Mouse (Mus musculus) inflammation-experienced regulatory T-cells (primary cell): ENCODE measurements around the gene Olfr1537. TPM values are rescaled to one million over a fixed set of nuclear protein-coding genes. Genes with fewer than 3 reads are reported as not detected.

ENCODE experiments used
- polyA plus RNA-seq, 2 experiments: library from polyadenylated mRNA; unstranded; fragments of 100-300 nt; shearing (Covaris generic); gene quantifications; one replicate each; pipeline ENCODE4 v1.2.1; 2017

Olfr1537 gene
- not detected for polyA plus RNA-seq

DNA sequence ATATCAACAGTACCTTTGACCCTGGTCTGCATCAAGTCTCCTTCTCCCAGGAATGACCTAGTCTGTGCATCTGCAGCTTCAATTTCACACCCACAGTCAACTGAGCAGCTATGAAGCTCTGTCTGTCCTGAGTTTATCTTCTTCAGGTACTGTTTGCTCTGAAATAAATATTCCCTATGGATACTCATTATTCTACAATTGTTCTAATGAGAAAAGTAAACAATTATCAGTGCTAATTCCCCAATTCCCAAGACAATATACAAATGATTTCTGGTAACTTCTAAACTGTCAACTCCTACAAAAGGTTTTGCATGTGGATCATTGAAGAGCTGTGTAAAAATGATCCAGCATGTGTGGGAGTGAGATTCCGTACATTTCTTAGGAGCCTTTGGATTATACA is at the start of gene Olfr1537:
Gene Olfr1537, minus strand, starts transcription at position 101 of the 400 bp plus-strand sequence.

GRCm38 (mm10) chr9:39276718-39277117 is 26.9 kb upstream of the Olfr1537 start, which contains the start of gene Olfr945:
TSS of gene Olfr945 (minus strand) at chr9:39276818.

DNA sequence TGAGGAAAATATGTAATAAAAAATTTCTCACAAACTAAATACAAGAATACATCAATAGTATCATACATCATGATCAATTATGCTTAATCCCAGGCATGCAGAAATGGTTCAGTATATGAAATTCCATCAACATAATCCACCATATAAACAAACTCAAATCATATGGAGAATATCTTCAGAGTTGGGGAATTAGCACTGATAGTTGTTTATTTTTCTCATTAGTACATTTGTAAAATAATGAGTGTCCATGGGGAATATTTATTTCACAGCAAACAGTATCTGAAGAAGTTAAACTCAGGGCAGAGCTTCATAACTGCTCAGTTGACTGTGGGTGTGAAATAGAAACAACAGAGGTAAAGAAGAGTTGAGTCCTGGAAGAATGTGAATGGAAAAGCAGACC is 48.2 kb downstream of the Olfr1537 start, which contains the start of gene Olfr944:
Gene Olfr944, plus strand, starts transcription at position 301 of the 400 bp plus-strand sequence.

Other genes starting within 250 kb of the Olfr1537 start
- under 1 TPM in 1 of 2 experiments, not detected in 1; 0.99 TPM for gene Olfr146, start 226.6 kb downstream of the Olfr1537 start, polyA plus RNA-seq
- gene Olfr937, start 185.0 kb downstream of the Olfr1537 start, polyA plus RNA-seq: not detected
- gene Olfr938, start 171.1 kb downstream of the Olfr1537 start, polyA plus RNA-seq: not detected
- not detected for gene Olfr27, start 121.9 kb downstream of the Olfr1537 start, polyA plus RNA-seq
- 1 to 10 TPM in 1 of 2 experiments, under 1 TPM in 1; 0.19 to 1.1 TPM for gene Olfr943, start 83.7 kb downstream of the Olfr1537 start, polyA plus RNA-seq
- not detected for gene Olfr944, start 48.1 kb downstream of the Olfr1537 start, polyA plus RNA-seq
- under 1 TPM in 1 of 2 experiments, not detected in 1; 0.24 TPM for gene Olfr945, start 26.8 kb upstream of the Olfr1537 start, polyA plus RNA-seq
- gene Olfr948, start 76.1 kb upstream of the Olfr1537 start, polyA plus RNA-seq: not detected
- not detected for gene Olfr951, start 137.4 kb upstream of the Olfr1537 start, polyA plus RNA-seq
- gene Olfr952, start 177.2 kb upstream of the Olfr1537 start, polyA plus RNA-seq: not detected
- not detected for gene Olfr954, start 206.7 kb upstream of the Olfr1537 start, polyA plus RNA-seq
- gene Olfr955, start 221.9 kb upstream of the Olfr1537 start, polyA plus RNA-seq: not detected
- gene Olfr44, start 244.0 kb upstream of the Olfr1537 start, polyA plus RNA-seq: not detected